Mouse (Mus musculus): ENCODE results near the gene Zbtb7b. TPM values are rescaled to one million over a fixed set of nuclear protein-coding genes. Genes with fewer than 3 reads are reported as not detected.

Gene Zbtb7b
- total RNA-seq, 2 experiments from 2014 or later = 6.9 TPM

GRCm38 (mm10) chr3:89392871-89393311, 1.7 kb downstream of the Zbtb7b start:
- intact Hi-C loops (cut with DNase I) = no loop called here

GRCm38 (mm10) chr3:89391663-89392511, 2.7 kb downstream of the Zbtb7b start:
- DNase-seq (ENCODE audit: extremely low spot score in 1 of 2, low spot score in 2 of 2) = peak in 1 of 2 experiments; percentile 80
- intact Hi-C loops (cut with DNase I) = no loop called here

More at GRCm38 (mm10) chr3:89392871-89393311, 1.7 kb downstream of the Zbtb7b start:
- peak in 1 of 2 experiments; percentile 65 for DNase-seq (ENCODE audit: extremely low spot score in 1 of 2, low spot score in 2 of 2)

GRCm38 (mm10) chr3:89390699-89391662, 3.6 kb downstream of the Zbtb7b start:
- intact Hi-C loops (cut with DNase I) = no loop called here
- peak in 1 of 2 experiments; percentile 62 for DNase-seq (ENCODE audit: extremely low spot score in 1 of 2, low spot score in 2 of 2)

GRCm38 (mm10) chr3:89390111-89390515, 4.5 kb downstream of the Zbtb7b start:
- no peak for DNase-seq (ENCODE audit: extremely low spot score in 1 of 2, low spot score in 2 of 2)
- intact Hi-C loops (cut with DNase I) = no loop called here

GRCm38 (mm10) chr3:89388901-89389740, 5.5 kb downstream of the Zbtb7b start:
- intact Hi-C loops (cut with DNase I) = no loop called here

GRCm38 (mm10) chr3:89388134-89388881, 6.3 kb downstream of the Zbtb7b start:
- intact Hi-C loops (cut with DNase I) = no loop called here
- DNase-seq (ENCODE audit: extremely low spot score in 1 of 2, low spot score in 2 of 2) = peak in 1 of 2 experiments; percentile 74

More at GRCm38 (mm10) chr3:89388901-89389740, 5.5 kb downstream of the Zbtb7b start:
- DNase-seq (ENCODE audit: extremely low spot score in 1 of 2, low spot score in 2 of 2) = no peak

GRCm38 (mm10) chr3:89387632-89388031, 6.9 kb downstream of the Zbtb7b start:
- DNase-seq (ENCODE audit: extremely low spot score in 1 of 2, low spot score in 2 of 2) = no peak
- intact Hi-C loops (cut with DNase I) = no loop called here

- intact Hi-C loops (cut with DNase I) = no loop called here
- no peak for DNase-seq (ENCODE audit: extremely low spot score in 1 of 2, low spot score in 2 of 2)
Measured at GRCm38 (mm10) chr3:89386438-89387420, 7.8 kb downstream of the Zbtb7b start.

GRCm38 (mm10) chr3:89385451-89385850, 9.1 kb downstream of the Zbtb7b start:
- DNase-seq (ENCODE audit: extremely low spot score in 1 of 2, low spot score in 2 of 2) = no peak
- intact Hi-C loops (cut with DNase I) = no loop called here

- intact Hi-C loops (cut with DNase I) = no loop called here
- DNase-seq (ENCODE audit: extremely low spot score in 1 of 2, low spot score in 2 of 2) = no peak
Measured at GRCm38 (mm10) chr3:89384331-89385076, 10.1 kb downstream of the Zbtb7b start.

- intact Hi-C loops (cut with DNase I) = no loop called here
- no peak for DNase-seq (ENCODE audit: extremely low spot score in 1 of 2, low spot score in 2 of 2)
Measured at GRCm38 (mm10) chr3:89383651-89384255, 10.8 kb downstream of the Zbtb7b start.

GRCm38 (mm10) chr3:89382950-89383349, 11.6 kb downstream of the Zbtb7b start:
- intact Hi-C loops (cut with DNase I) = no loop called here
- no peak for DNase-seq (ENCODE audit: extremely low spot score in 1 of 2, low spot score in 2 of 2)

GRCm38 (mm10) chr3:89382033-89382882, 12.3 kb downstream of the Zbtb7b start:
- intact Hi-C loops (cut with DNase I) = no loop called here
- DNase-seq (ENCODE audit: extremely low spot score in 1 of 2, low spot score in 2 of 2) = no peak

- intact Hi-C loops (cut with DNase I) = no loop called here
- DNase-seq (ENCODE audit: extremely low spot score in 1 of 2, low spot score in 2 of 2) = no peak
Measured at GRCm38 (mm10) chr3:89381233-89381632, 13.3 kb downstream of the Zbtb7b start.

GRCm38 (mm10) chr3:89380711-89381110, 13.9 kb downstream of the Zbtb7b start:
- intact Hi-C loops (cut with DNase I) = no loop called here
- DNase-seq (ENCODE audit: extremely low spot score in 1 of 2, low spot score in 2 of 2) = no peak

All from left cerebral cortex, postnatal 10 days (tissue).